Mouse (Mus musculus) testis, adult 2 months (tissue): ENCODE data around the gene Gm10382.
A peak's percentile ranks its signal among the peaks of the same experiment; 100 is the strongest.

Experiments
- CTCF ChIP-seq: fragments of 200-500 bp; IDR thresholded peaks from 2 replicates; pipeline ENCODE4 v1.5.1; 2012; ENCODE audit warnings: low read depth, mild to moderate bottlenecking, inconsistent platforms, low read length, moderate library complexity; ENCODE audit not compliant: control insufficient read depth, insufficient read depth, insufficient replicate concordance
- POLR2A ChIP-seq: fragments of 200-500 bp; IDR thresholded peaks from 2 replicates; pipeline ENCODE4 v1.6.1; 2012; ENCODE audit warnings: low read depth, mild to moderate bottlenecking, inconsistent platforms, low read length, moderate library complexity; ENCODE audit not compliant: control insufficient read depth

- TF ChIP-seq POLR2A: peak; percentile 87
- TF ChIP-seq CTCF: no peak
Observed at GRCm38 (mm10) chr5:125433793-125434337, 44.7 kb downstream of the Gm10382 start, which contains the start of gene Dhx37.
